Mouse (Mus musculus) NIH3T3 (cell line): ENCODE measurements around the gene Stk32c.

Experiments
- DNase-seq: peaks from one replicate; pipeline ENCODE4 v3.0.0-alpha.2; 2012; ENCODE audit warnings: low read depth

The Stk32c gene

DNA sequence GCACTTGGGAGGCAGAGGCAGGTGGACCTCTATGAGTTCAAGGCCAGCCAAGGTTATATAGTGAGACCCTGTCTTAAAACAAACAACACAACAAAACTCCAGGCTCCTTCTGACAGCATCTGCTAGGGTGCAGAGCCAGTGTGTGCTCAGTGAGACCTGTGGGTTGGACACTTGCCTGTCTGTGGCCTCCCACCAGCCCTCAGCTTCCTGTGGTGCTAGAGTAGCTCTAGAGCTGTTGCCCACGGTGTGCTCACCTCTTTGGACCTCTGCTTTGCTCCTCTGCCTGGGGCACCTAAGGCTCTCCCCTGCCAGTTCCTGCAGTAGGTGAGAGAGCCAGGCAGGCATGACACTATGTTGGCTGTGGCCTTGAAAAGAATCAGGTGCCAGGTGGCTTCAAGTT is 69.3 kb downstream of the Stk32c start:
- no peak for DNase-seq

- no peak for DNase-seq
These were observed 73.1 kb downstream of the Stk32c start for GRCm38 (mm10) chr7:139139921-139140461.

GRCm38 (mm10) chr7:139136906-139137491 is 76.1 kb downstream of the Stk32c start:
- no peak for DNase-seq

- no peak for DNase-seq
These were observed 77.9 kb downstream of the Stk32c start for GRCm38 (mm10) chr7:139135236-139135635.

- no peak for DNase-seq
These were observed 79.7 kb downstream of the Stk32c start for GRCm38 (mm10) chr7:139133446-139133845.

DNA sequence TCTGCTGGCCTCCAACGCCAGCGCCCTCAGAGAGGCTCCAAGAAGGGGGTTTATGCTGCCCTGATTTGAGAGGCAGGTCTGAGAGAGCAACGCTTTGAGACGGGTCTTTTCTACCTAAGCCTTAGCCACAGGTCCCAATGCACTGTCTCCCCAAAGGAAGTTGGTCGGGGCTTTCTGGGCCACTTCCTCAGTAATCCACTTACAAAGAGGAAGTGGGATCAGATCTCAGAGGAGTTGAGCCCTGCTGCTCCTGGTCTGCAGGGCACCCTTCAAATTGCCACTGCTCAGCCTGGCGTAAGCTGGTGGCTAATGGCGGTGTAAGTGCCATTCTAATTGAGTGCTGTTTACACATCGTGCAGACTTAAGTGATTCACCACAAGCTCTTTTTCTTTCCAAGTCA is 81.6 kb downstream of the Stk32c start:
- DNase-seq = no peak

DNA sequence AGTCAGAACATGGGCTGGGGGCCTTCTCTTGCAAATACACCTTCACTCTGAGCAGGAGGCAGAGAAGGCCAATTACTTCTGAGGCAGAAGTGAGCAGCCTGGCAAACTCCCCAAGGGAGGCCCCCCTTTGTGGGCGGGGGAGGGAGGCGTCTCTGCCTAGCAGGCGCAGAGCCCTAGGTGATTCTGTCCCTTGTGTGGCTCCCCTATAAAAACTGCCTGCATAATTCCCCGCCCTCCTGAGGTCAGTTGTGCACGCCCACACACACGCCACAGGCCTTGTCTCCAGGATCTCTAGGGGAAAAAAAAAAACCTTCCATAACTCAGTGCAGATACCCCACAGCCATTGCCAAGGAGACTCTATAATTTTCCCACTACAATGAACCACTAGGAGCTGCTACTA is 82.7 kb downstream of the Stk32c start:
- DNase-seq = no peak

DNA sequence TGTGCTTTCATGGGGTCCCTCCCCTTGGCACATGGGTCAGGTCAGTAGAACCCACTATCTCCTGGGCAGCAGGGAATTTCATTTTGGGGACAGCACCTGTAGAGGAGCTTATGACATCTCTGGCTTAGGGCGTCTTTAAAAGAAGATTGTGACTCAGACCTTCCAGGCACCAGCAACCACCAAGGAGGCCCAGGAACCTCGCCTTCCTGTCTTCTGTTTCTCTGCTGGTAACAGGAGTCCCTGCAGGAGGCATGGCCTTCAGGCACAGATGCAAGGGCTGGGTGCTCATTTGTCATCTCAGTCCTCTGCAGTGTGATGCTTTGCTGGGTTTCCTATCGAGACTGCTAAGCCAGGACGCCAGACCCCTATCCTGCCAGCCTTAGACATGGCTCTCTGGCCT is 84.1 kb downstream of the Stk32c start:
- no peak for DNase-seq

GRCm38 (mm10) chr7:139126549-139126948 is 86.6 kb downstream of the Stk32c start:
- no peak for DNase-seq

- no peak for DNase-seq
These were observed 87.2 kb downstream of the Stk32c start for GRCm38 (mm10) chr7:139125881-139126280.

- DNase-seq = no peak
These were observed 93.3 kb downstream of the Stk32c start for GRCm38 (mm10) chr7:139119775-139120153.

DNA sequence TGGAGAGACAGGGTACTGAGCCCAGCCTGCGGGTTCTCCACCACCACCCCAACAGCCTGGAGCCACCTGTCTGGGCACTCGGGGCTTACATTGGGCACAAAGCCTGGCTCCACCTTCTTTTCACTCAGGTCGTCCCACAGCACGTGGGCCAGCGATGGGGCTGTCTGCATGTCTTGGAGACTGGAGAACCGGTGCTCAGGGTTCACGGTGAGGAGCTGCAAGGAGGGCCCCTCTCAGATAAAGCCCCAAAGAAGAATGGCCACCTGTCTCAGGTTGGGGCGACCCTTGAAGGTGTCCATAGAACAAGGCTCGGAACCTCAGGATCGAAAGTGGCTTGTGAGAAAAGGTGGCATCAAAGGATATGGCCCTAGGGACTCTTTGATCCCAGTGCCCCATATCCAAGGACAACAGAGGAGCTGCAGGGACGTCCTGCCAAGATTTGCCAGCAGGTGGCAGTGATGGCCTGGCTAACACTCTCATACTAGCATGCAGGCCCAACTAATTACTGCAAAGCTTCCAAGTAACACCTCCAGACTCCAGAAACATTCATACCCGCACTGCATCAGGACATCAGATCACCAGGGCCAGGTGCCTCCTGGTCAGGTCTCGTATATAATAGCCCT is 93.8 kb downstream of the Stk32c start:
- peak; percentile 77 for DNase-seq

- peak; percentile 23 for DNase-seq
These were observed 105.0 kb downstream of the Stk32c start for GRCm38 (mm10) chr7:139107908-139108650.

GRCm38 (mm10) chr7:139105705-139106104 is 107.4 kb downstream of the Stk32c start:
- no peak for DNase-seq

- no peak for DNase-seq
These were observed 108.0 kb downstream of the Stk32c start for GRCm38 (mm10) chr7:139105076-139105475.

- no peak for DNase-seq
These were observed 109.1 kb downstream of the Stk32c start for GRCm38 (mm10) chr7:139103960-139104381.

GRCm38 (mm10) chr7:139101826-139102225 is 111.3 kb downstream of the Stk32c start:
- DNase-seq = no peak

GRCm38 (mm10) chr7:139101286-139101804 is 111.8 kb downstream of the Stk32c start:
- no peak for DNase-seq

DNA sequence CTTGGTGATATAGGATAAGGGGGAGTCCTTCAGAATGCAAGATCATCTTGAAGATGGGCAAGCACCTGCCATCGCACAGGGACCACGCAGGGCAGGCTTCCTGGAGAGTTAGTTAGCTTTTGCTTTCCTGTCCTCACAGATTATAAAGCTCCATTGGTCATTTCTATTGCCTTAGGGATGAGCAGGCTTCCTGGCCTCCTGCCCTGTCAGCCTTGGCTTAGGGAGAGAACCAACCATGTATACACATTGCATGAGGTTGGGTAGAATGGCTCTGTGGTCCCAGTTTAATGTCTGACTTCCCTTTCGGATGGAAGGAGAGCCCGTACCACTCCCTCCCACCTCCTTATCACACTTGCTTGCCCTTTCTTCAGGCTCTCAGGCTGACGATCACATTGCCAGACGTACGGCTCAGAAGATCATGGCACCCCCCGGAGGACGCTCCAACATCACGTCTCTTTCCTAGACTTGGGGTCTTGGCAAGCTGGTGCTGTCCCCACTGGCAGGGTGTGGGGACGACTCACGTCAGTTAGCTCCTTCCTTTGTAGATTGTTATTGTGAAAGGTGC is 112.5 kb downstream of the Stk32c start:
- no peak for DNase-seq

DNA sequence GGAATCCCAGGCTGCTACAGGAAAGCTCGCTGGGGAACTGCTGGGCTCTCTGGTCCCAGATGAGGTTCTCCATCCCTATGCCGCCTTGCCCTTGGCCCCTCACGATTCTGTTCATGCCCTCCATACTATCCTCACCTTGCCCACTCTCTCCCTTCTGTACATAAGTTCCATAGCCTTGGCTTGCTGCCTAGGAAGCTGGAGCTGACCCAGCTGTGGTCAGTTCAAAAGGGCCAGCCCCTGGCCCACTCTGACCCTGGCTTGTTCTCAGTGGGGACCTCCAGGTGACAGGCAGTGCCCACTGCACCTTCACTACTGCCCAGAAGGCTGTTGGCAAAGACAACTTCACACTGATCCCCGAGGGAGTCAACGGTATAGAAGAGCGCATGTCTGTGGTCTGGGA is 116.7 kb downstream of the Stk32c start:
- no peak for DNase-seq

DNA sequence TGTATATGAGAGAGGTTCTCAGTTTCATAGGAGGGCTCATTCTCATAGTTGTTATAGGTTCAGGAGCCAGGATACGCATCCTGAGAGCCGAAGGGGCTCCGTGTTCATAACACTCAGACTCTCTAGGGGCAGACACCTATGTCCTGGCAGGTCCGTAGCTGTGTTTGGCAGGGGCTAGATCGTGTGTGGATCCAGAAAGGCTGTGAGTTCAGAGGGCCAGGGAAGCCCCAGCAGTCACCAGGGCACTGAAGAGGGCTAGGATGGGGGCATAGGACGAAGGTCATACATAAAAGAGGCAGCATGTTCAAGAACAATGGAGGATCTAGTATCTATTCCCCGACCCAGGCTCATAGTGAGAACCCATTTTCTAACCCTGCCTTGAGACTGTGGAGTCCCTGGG is 117.8 kb downstream of the Stk32c start:
- no peak for DNase-seq

- DNase-seq = no peak
These were observed 118.3 kb downstream of the Stk32c start for GRCm38 (mm10) chr7:139094761-139095160.

DNA sequence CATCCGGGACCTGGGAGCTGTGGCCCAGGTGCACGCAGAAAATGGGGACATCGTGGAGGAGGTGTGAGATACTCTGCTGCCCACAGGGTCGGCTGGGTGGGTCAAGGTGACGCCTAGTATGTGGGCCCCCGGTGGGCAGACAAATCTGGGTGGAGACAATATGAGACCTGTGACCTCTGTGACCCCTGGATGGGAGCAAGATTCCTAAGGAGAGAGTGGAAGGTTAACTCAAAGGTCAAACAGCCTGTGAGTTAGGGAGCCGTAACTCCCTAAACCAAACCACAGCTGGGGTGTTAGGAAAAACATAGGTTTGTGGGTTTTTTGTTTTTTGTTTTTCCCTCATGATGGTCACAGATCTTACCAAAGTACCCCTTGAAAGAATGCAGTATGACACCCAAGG is 119.3 kb downstream of the Stk32c start:
- no peak for DNase-seq
